Mouse (Mus musculus): ENCODE results near the gene Gm813. TPM values are rescaled to one million over a fixed set of nuclear protein-coding genes. Genes with fewer than 3 reads are reported as not detected.

The Gm813 gene
- polyA plus RNA-seq, 1 experiment from 2014 or later, result not detected

DNA sequence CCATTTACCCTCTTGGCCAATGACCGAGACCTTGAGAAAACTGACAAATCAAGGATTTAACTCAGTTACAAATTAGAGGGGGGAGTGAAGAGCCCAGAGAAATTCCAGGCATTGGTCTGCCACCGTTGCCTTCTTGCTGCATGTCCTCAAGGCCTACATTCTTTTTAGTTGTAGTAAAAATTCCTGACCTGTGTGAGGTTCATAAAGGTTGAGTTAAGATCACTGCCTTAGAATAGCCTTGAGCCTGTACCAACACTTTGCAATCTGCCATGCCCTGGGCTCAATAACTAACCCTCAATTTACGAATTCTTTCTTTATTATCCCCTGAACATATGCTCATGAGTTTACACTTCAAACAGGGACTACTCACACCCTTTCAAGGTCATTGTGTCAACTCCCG lies 6.3 kb upstream of the Gm813 start:
- WGBS, result 69% methylated on average over 4 of the region's 4 CpGs
- H3K27ac ChIP-seq (ENCODE audit: low read length), result no peak overlapping the region

DNA sequence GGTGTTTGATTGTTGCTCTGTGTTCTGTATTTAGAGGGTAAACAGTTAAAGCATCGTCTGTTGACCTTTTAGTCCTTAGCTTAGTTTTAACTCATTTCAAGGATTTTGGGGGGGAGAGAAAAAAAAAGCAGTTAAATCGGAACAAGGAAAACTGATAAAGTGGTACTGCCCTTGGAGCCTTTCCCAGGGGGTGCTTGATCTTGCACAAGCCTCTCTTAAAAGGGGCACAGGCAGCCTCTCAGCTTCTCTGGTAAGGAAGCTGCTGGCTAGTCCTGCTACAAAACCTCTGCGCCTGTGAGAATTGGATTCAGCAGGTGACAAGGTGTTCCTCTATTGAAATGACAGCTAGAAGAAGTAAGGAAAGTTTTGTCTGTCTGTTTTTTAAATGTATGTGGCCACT lies 5.6 kb upstream of the Gm813 start:
- Histone ChIP-seq H3K4me3 (replicated peaks; ENCODE audit: low read length) (no peak overlapping the region), H3K9me3 (replicated peaks; ENCODE audit: control insufficient read depth, low read length) (no peaks in the 10 kb centered on the region), H3K9ac (ENCODE audit: low read length) (no peak overlapping the region), H3K4me1 (ENCODE audit: control insufficient read depth, insufficient read depth, low read length) (no peaks in the 10 kb centered on the region), H3K27me3 (ENCODE audit: control insufficient read depth, insufficient read depth, low read length) (no peaks in the 10 kb centered on the region), H3K27ac (ENCODE audit: low read length) (no peak overlapping the region), H3K4me2 (ENCODE audit: low read depth, low read length) (no peak overlapping the region), H3K36me3 (ENCODE audit: control insufficient read depth, insufficient read depth, low read length) (no peaks in the 10 kb centered on the region)
- ATAC-seq (ENCODE audit: insufficient read depth, low FRiP score), result no peak
- 78% methylated on average over 3 of the region's 3 CpGs for WGBS

More for the DNA sequence above, 6.3 kb upstream of the Gm813 start:
- Histone ChIP-seq H3K27me3 (ENCODE audit: control insufficient read depth, insufficient read depth, low read length) (no peaks in the 10 kb centered on the region), H3K4me1 (ENCODE audit: control insufficient read depth, insufficient read depth, low read length) (no peaks in the 10 kb centered on the region), H3K4me2 (ENCODE audit: low read depth, low read length) (no peak overlapping the region), H3K36me3 (ENCODE audit: control insufficient read depth, insufficient read depth, low read length) (no peaks in the 10 kb centered on the region), H3K9me3 (replicated peaks; ENCODE audit: control insufficient read depth, low read length) (no peaks in the 10 kb centered on the region), H3K4me3 (replicated peaks; ENCODE audit: low read length) (no peak overlapping the region), H3K9ac (ENCODE audit: low read length) (no peak overlapping the region)
- ATAC-seq (ENCODE audit: insufficient read depth, low FRiP score), result no peak

GRCm38 (mm10) chr16:58617346-58617745 lies 568 bp upstream of the Gm813 start:
- Histone ChIP-seq H3K9me3 (replicated peaks; ENCODE audit: control insufficient read depth, low read length) (no peaks in the 10 kb centered on the region), H3K4me2 (ENCODE audit: low read depth, low read length) (no peak overlapping the region), H3K4me3 (replicated peaks; ENCODE audit: low read length) (no peak overlapping the region), H3K27ac (ENCODE audit: low read length) (no peak overlapping the region), H3K27me3 (ENCODE audit: control insufficient read depth, insufficient read depth, low read length) (no peaks in the 10 kb centered on the region), H3K4me1 (ENCODE audit: control insufficient read depth, insufficient read depth, low read length) (no peaks in the 10 kb centered on the region), H3K9ac (ENCODE audit: low read length) (no peak overlapping the region), H3K36me3 (ENCODE audit: control insufficient read depth, insufficient read depth, low read length) (no peaks in the 10 kb centered on the region)
- ATAC-seq (ENCODE audit: insufficient read depth, low FRiP score), result no peak

GRCm38 (mm10) chr16:58612969-58613368 lies 3.8 kb downstream of the Gm813 start:
- ATAC-seq (ENCODE audit: insufficient read depth, low FRiP score), result no peak
- Histone ChIP-seq H3K4me1 (ENCODE audit: control insufficient read depth, insufficient read depth, low read length) (no peaks in the 10 kb centered on the region), H3K4me3 (replicated peaks; ENCODE audit: low read length) (no peak overlapping the region), H3K9ac (ENCODE audit: low read length) (no peak overlapping the region), H3K36me3 (ENCODE audit: control insufficient read depth, insufficient read depth, low read length) (no peaks in the 10 kb centered on the region), H3K9me3 (replicated peaks; ENCODE audit: control insufficient read depth, low read length) (no peaks in the 10 kb centered on the region), H3K4me2 (ENCODE audit: low read depth, low read length) (no peak overlapping the region), H3K27me3 (ENCODE audit: control insufficient read depth, insufficient read depth, low read length) (no peaks in the 10 kb centered on the region), H3K27ac (ENCODE audit: low read length) (no peak overlapping the region)
- WGBS, result 65% methylated on average over 3 of the region's 3 CpGs

DNA sequence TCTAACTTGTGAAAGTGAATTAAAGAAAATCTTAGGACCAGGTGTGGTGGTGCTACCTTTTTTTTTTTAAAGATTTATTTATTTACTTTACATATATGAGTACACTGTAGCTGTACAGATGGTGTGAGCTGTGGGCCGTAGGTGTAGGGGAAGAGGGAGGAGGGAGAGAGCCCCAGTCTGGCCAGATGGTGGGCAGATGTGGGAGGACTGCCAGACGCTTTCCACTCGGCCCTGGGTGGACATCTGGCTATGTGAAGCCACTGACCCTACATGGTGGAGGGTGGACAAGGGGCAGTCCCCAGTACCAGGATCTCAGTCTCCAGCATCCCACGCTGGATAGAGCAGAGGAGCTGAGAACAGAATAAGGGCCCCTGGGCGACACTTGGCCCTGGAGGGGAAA lies 9.7 kb downstream of the Gm813 start:
- 57% methylated on average over 5 of the region's 5 CpGs for WGBS
- no peak; the same call in 1 of the 2 replicates for ATAC-seq (ENCODE audit: insufficient read depth, low FRiP score)
- no peak overlapping the region for H3K4me3 ChIP-seq (replicated peaks; ENCODE audit: low read length)
- no peaks in the 10 kb centered on the region for H3K27me3 ChIP-seq (ENCODE audit: control insufficient read depth, insufficient read depth, low read length)
- no peak overlapping the region for H3K27ac ChIP-seq (ENCODE audit: low read length)
- H3K36me3 ChIP-seq (ENCODE audit: control insufficient read depth, insufficient read depth, low read length), result no peaks in the 10 kb centered on the region
- no peak overlapping the region for H3K4me2 ChIP-seq (ENCODE audit: low read depth, low read length)
- no peaks in the 10 kb centered on the region for H3K4me1 ChIP-seq (ENCODE audit: control insufficient read depth, insufficient read depth, low read length)
- no peaks in the 10 kb centered on the region for H3K9me3 ChIP-seq (replicated peaks; ENCODE audit: control insufficient read depth, low read length)
- H3K9ac ChIP-seq (ENCODE audit: low read length), result no peak overlapping the region

DNA sequence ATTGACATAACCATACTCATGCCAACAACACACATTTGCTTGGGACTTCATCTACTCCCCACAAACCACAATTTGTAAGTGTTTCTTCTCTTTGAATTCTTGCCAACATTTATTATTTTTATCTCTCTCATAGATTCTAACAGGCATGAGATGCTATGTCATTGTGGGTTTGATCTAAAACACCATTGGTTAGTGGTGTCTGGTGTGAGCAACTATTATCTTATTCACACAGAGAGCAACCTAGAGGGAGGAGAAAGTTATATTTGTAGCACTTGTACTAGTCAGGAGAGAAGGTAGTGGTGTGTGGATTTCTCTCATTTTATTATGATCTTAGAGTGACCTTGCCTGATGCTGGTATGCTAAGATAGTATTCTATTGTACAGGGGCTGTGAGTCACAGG lies 12.1 kb downstream of the Gm813 start:
- Histone ChIP-seq H3K9ac (ENCODE audit: low read length) (no peak overlapping the region), H3K27me3 (ENCODE audit: control insufficient read depth, insufficient read depth, low read length) (no peaks in the 10 kb centered on the region), H3K4me1 (ENCODE audit: control insufficient read depth, insufficient read depth, low read length) (no peaks in the 10 kb centered on the region), H3K27ac (ENCODE audit: low read length) (no peak overlapping the region), H3K36me3 (ENCODE audit: control insufficient read depth, insufficient read depth, low read length) (no peaks in the 10 kb centered on the region), H3K4me3 (replicated peaks; ENCODE audit: low read length) (no peak overlapping the region), H3K4me2 (ENCODE audit: low read depth, low read length) (no peak overlapping the region), H3K9me3 (replicated peaks; ENCODE audit: control insufficient read depth, low read length) (no peaks in the 10 kb centered on the region)
- no peak for ATAC-seq (ENCODE audit: insufficient read depth, low FRiP score)

DNA sequence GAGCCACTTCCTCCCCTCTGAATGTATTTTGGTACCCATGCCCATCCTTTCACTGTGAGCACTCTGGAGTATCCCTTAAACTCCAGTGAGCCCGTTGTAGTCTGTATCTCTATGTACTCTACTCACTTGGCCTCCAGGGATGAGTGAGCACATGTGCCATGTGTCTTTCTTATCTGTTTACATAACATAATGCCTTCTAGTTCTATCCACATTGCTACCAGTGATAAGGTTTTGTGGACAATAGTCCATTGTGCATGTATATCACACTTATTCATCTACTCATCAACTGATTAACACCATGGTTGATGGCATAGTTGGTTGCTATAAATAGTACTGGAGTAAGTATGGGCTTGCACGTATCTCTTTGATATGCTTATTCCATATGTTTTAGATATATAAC lies 12.9 kb downstream of the Gm813 start:
- no peaks in the 10 kb centered on the region for H3K4me1 ChIP-seq (ENCODE audit: control insufficient read depth, insufficient read depth, low read length)
- ATAC-seq (ENCODE audit: insufficient read depth, low FRiP score), result no peak
- no peak overlapping the region for H3K27ac ChIP-seq (ENCODE audit: low read length)
- H3K9ac ChIP-seq (ENCODE audit: low read length), result no peak overlapping the region
- H3K36me3 ChIP-seq (ENCODE audit: control insufficient read depth, insufficient read depth, low read length), result no peaks in the 10 kb centered on the region
- no peak overlapping the region for H3K4me2 ChIP-seq (ENCODE audit: low read depth, low read length)
- no peaks in the 10 kb centered on the region for H3K27me3 ChIP-seq (ENCODE audit: control insufficient read depth, insufficient read depth, low read length)
- H3K4me3 ChIP-seq (replicated peaks; ENCODE audit: low read length), result no peak overlapping the region
- WGBS, result 77% methylated on average over 2 of the region's 2 CpGs
- H3K9me3 ChIP-seq (replicated peaks; ENCODE audit: control insufficient read depth, low read length), result no peaks in the 10 kb centered on the region

DNA sequence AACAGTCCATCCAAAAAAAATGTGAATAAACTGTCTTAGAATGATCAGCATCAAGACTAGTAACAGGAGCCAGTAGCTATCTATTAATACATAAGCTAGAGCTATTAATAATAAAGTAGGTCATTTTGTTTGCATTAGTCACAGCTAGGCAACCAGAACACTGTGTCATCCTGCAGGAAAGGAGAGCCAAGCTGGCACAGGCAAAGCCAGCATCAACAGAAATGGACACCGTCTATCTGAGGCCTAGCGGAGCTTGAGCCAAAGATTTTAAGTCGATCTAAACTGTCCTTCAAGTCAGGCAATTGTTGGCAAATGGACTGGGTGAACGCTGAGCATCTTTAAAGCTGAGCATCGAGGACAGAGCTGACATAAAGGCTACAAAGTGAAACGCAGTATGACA lies 15.9 kb downstream of the Gm813 start:
- Histone ChIP-seq H3K27me3 (ENCODE audit: control insufficient read depth, insufficient read depth, low read length) (no peaks in the 10 kb centered on the region), H3K4me1 (ENCODE audit: control insufficient read depth, insufficient read depth, low read length) (no peaks in the 10 kb centered on the region), H3K9me3 (replicated peaks; ENCODE audit: control insufficient read depth, low read length) (no peaks in the 10 kb centered on the region), H3K4me2 (ENCODE audit: low read depth, low read length) (no peak overlapping the region), H3K36me3 (ENCODE audit: control insufficient read depth, insufficient read depth, low read length) (no peaks in the 10 kb centered on the region), H3K9ac (ENCODE audit: low read length) (no peak overlapping the region), H3K4me3 (replicated peaks; ENCODE audit: low read length) (no peak overlapping the region), H3K27ac (ENCODE audit: low read length) (no peak overlapping the region)
- WGBS, result 85% methylated on average over 6 of the region's 6 CpGs
- no peak for ATAC-seq (ENCODE audit: insufficient read depth, low FRiP score)

GRCm38 (mm10) chr16:58591299-58591698 lies 25.5 kb downstream of the Gm813 start:
- no peak for ATAC-seq (ENCODE audit: insufficient read depth, low FRiP score)
- H3K4me1 ChIP-seq (ENCODE audit: control insufficient read depth, insufficient read depth, low read length), result no peaks in the 10 kb centered on the region
- H3K4me3 ChIP-seq (replicated peaks; ENCODE audit: low read length), result no peak overlapping the region
- WGBS, result 65% methylated on average over 3 of the region's 3 CpGs
- H3K27me3 ChIP-seq (ENCODE audit: control insufficient read depth, insufficient read depth, low read length), result no peaks in the 10 kb centered on the region
- H3K36me3 ChIP-seq (ENCODE audit: control insufficient read depth, insufficient read depth, low read length), result no peaks in the 10 kb centered on the region
- no peaks in the 10 kb centered on the region for H3K9me3 ChIP-seq (replicated peaks; ENCODE audit: control insufficient read depth, low read length)
- H3K27ac ChIP-seq (ENCODE audit: low read length), result no peak overlapping the region
- no peak overlapping the region for H3K4me2 ChIP-seq (ENCODE audit: low read depth, low read length)
- H3K9ac ChIP-seq (ENCODE audit: low read length), result no peak overlapping the region

DNA sequence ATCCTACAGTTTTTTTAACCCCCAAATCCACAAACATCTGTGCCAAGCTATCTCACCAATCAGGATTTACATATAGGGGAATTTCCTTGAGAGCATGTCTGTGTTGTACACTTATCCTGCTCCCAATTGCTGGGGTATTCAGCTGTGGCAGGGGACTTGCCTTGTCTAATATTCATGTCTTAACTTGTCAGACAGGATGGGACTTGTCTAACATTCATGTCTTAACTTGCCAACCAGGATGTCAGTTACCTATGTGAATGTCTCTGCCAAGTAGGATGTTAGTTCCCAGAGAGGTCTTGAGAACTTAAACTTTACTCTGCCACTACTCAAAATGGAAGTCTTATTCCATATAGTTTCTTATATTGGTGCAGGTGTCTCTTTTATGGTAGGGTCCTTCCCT lies 27.3 kb downstream of the Gm813 start:
- Histone ChIP-seq H3K4me1 (ENCODE audit: control insufficient read depth, insufficient read depth, low read length) (no peaks in the 10 kb centered on the region), H3K4me3 (replicated peaks; ENCODE audit: low read length) (no peak overlapping the region), H3K27me3 (ENCODE audit: control insufficient read depth, insufficient read depth, low read length) (no peaks in the 10 kb centered on the region), H3K4me2 (ENCODE audit: low read depth, low read length) (no peak overlapping the region), H3K36me3 (ENCODE audit: control insufficient read depth, insufficient read depth, low read length) (no peaks in the 10 kb centered on the region), H3K9me3 (replicated peaks; ENCODE audit: control insufficient read depth, low read length) (no peaks in the 10 kb centered on the region), H3K27ac (ENCODE audit: low read length) (no peak overlapping the region), H3K9ac (ENCODE audit: low read length) (no peak overlapping the region)
- ATAC-seq (ENCODE audit: insufficient read depth, low FRiP score), result no peak

Measured in stomach, embryonic 16.5 days (tissue).